Mouse (Mus musculus): Measurements from ENCODE around the gene Prok2. TPM values are rescaled to one million over a fixed set of nuclear protein-coding genes. Genes with fewer than 3 reads are reported as not detected.

Prok2 gene
- polyA plus RNA-seq, 1 experiment from 2014 or later, result not detected

- H3K9me3 ChIP-seq, result no peaks in the 10 kb centered on the region
- peak overlapping the region; percentile 78 for H3K4me3 ChIP-seq
- H3K36me3 ChIP-seq, result no peaks in the 10 kb centered on the region
- peaks cover 12% of the 10 kb centered on the region for H3K4me1 ChIP-seq
- WGBS, result 6% methylated on average over 25 of the region's 25 CpGs
- ATAC-seq (ENCODE audit: low FRiP score, low read depth), result peak; percentile 24; the same call in 1 of the 2 replicates
- H3K9ac ChIP-seq (replicated peaks), result peak overlapping the region; percentile 75
- peak overlapping the region; percentile 90 for H3K4me2 ChIP-seq (replicated peaks)
- H3K27me3 ChIP-seq, result peaks cover 79% of the 10 kb centered on the region
- H3K27ac ChIP-seq (replicated peaks), result peak overlapping the region; percentile 81
These were observed 34.5 kb downstream of the Prok2 start for GRCm38 (mm10) chr6:99691666-99692205.

DNA sequence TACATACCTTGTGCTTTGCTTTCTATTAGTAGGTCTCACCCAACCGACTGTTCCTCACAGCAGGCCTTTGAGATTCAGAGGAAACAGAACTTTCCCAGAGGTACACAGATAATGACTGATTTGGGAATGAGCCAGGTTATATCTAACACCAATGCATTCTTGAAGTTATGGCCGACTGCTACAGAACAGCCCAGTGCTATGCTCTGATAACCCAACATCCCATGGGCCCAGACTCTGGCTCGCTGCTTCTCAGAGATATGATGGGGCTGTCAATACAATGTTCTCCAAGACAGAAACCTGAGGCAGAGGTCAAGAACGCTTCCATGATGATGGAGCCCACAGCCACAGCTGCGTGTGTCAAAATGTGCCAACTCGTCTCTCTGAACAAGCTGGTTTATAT lies 37.7 kb downstream of the Prok2 start:
- Histone ChIP-seq H3K9ac (replicated peaks) (no peak overlapping the region), H3K4me1 (peaks cover 9% of the 10 kb centered on the region), H3K27ac (replicated peaks) (no peak overlapping the region), H3K4me2 (replicated peaks) (no peak overlapping the region), H3K27me3 (peaks cover 55% of the 10 kb centered on the region), H3K36me3 (no peaks in the 10 kb centered on the region), H3K9me3 (no peaks in the 10 kb centered on the region), H3K4me3 (no peak overlapping the region)
- 91% methylated on average over 6 of the region's 6 CpGs for WGBS
- ATAC-seq (ENCODE audit: low FRiP score, low read depth), result no peak

- H3K27me3 ChIP-seq, result peaks cover 19% of the 10 kb centered on the region
- H3K9ac ChIP-seq (replicated peaks), result no peak overlapping the region
- H3K27ac ChIP-seq (replicated peaks), result no peak overlapping the region
- no peaks in the 10 kb centered on the region for H3K4me1 ChIP-seq
- H3K4me3 ChIP-seq, result no peak overlapping the region
- H3K4me2 ChIP-seq (replicated peaks), result no peak overlapping the region
- no peaks in the 10 kb centered on the region for H3K9me3 ChIP-seq
- ATAC-seq (ENCODE audit: low FRiP score, low read depth), result no peak
- 52% methylated on average over 5 of the region's 5 CpGs for WGBS
- H3K36me3 ChIP-seq, result no peaks in the 10 kb centered on the region
These were observed 41.3 kb downstream of the Prok2 start for GRCm38 (mm10) chr6:99684899-99685298.

DNA sequence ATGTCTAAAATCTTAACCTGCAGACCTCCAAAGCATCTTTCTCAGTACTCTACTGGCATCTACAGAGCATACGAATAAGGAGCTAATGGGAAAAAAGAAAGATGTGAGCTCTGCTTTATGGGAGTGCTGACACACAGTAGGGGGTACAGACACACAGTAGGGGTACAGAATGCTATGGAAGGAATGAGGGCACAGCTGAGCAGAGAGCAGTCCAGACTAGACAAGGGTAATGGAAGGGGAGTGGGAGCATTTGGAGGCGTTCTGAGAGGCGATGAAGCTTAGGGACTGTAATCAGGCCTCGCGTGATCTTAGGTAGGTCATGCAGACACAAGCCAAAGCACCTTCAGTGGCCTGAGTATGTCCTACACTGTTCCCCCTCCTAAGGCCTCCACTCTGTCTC lies 42.2 kb downstream of the Prok2 start:
- H3K36me3 ChIP-seq, result no peaks in the 10 kb centered on the region
- no peak overlapping the region for H3K9ac ChIP-seq (replicated peaks)
- H3K27ac ChIP-seq (replicated peaks), result no peak overlapping the region
- H3K27me3 ChIP-seq, result 0 out of 2 replicates have a peak, but pooled peaks cover 14% of the 10 kb centered on the region
- no peaks in the 10 kb centered on the region for H3K4me1 ChIP-seq
- no peaks in the 10 kb centered on the region for H3K9me3 ChIP-seq
- no peak overlapping the region for H3K4me2 ChIP-seq (replicated peaks)
- no peak overlapping the region for H3K4me3 ChIP-seq
- ATAC-seq (ENCODE audit: low FRiP score, low read depth), result no peak
- WGBS, result 91% methylated on average over 5 of the region's 5 CpGs

- no peaks in the 10 kb centered on the region for H3K27me3 ChIP-seq
- no peak overlapping the region for H3K9ac ChIP-seq (replicated peaks)
- peaks cover 6% of the 10 kb centered on the region; the same call in 1 of the 2 replicates for H3K4me1 ChIP-seq
- H3K27ac ChIP-seq (replicated peaks), result 0 out of 2 replicates have a peak overlapping the region, but pooled peaks have one; percentile 7
- no peaks in the 10 kb centered on the region for H3K9me3 ChIP-seq
- 73% methylated on average over 11 of the region's 11 CpGs for WGBS
- no peaks in the 10 kb centered on the region for H3K36me3 ChIP-seq
- ATAC-seq (ENCODE audit: low FRiP score, low read depth), result no peak
- no peak overlapping the region for H3K4me2 ChIP-seq (replicated peaks)
- no peak overlapping the region for H3K4me3 ChIP-seq
These were observed 48.1 kb downstream of the Prok2 start for GRCm38 (mm10) chr6:99678108-99678507.

- Histone ChIP-seq H3K27ac (replicated peaks) (no peak overlapping the region), H3K9ac (replicated peaks) (no peak overlapping the region), H3K4me2 (replicated peaks) (no peak overlapping the region), H3K4me3 (no peak overlapping the region), H3K4me1 (peaks cover 6% of the 10 kb centered on the region; the same call in 1 of the 2 replicates), H3K9me3 (no peaks in the 10 kb centered on the region), H3K27me3 (no peaks in the 10 kb centered on the region), H3K36me3 (no peaks in the 10 kb centered on the region)
- no peak for ATAC-seq (ENCODE audit: low FRiP score, low read depth)
- 91% methylated on average over 8 of the region's 8 CpGs for WGBS
These were observed 48.9 kb downstream of the Prok2 start for GRCm38 (mm10) chr6:99677325-99677724.

DNA sequence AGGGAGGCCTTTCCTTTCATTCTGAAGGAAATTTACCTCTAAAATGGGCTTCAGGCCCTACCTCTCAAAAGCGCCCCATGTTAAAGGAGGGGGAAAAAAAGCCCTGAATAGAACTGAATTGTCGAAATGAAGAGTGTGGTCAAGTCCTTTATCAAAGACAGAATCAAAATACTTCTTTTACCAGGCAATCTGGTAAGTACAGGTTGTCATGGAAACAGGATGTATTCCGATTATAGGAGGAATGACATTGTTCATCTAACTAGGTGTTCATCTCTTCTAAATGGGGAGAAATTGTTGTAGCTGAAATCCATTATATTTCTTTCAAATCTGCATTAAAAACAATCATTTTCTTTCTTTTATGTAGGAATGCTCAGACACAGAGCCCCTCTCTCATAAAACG lies 51.7 kb downstream of the Prok2 start:
- Histone ChIP-seq H3K36me3 (no peaks in the 10 kb centered on the region), H3K4me2 (replicated peaks) (no peak overlapping the region), H3K27me3 (peaks cover 9% of the 10 kb centered on the region; the same call in 1 of the 2 replicates), H3K27ac (replicated peaks) (0 out of 2 replicates have a peak overlapping the region, but pooled peaks have one; percentile 25), H3K4me1 (peaks cover 24% of the 10 kb centered on the region), H3K9ac (replicated peaks) (no peak overlapping the region), H3K9me3 (no peaks in the 10 kb centered on the region), H3K4me3 (no peak overlapping the region)
- no peak for ATAC-seq (ENCODE audit: low FRiP score, low read depth)
- WGBS, result 67% methylated on average over 4 of the region's 4 CpGs

DNA sequence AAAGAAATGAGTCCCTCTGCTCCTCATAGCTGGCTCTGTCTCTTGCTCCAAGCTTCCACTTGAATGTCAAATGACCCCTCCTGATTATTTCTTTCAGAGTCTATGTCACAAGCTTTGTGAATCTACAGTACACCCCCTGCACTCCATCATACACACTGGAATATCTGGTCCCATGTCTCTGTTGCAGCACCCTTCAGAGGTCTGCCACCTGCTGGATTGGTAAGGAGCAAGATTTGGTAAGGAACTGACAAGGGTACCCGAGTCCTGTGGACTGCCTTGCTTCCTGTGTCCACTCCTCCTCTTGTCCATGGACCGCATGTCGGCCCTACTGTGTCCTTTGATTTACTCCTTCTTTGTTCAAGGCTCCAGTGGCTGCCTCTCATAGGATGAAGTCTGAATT lies 54.4 kb downstream of the Prok2 start:
- WGBS, result 69% methylated on average over 3 of the region's 3 CpGs

DNA sequence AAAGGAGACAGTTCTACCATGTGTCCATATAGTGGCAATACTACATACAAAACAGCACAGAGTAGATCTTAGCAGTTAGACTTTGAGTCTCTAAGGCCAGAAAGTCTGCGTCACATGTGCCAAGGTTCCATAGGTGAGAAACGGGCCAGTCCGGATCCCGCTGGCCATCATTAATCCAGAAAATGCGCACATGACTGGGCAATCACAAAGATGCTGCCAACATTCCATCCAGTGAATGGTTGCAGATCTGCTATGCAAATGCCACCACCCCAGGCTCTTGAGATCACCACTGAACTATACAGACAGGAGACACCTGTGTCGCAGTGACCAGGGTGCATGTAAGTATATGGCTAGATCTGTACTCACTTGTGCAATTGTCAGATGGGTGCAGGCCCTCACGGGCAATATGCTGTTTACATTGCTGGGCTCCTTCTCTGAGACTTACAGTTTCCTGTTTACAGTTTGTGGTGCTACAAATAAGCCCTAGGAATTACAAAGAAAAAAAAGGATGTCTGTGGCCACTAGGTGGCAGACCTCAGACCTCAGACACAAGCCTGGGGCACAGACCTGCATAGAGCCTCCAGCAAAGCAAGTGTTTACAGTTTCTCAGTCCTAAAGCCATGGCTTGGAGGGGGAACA lies 55.6 kb downstream of the Prok2 start:
- ATAC-seq (ENCODE audit: low FRiP score, low read depth), result no peak
- 68% methylated on average over 7 of the region's 7 CpGs for WGBS
- H3K4me1 ChIP-seq, result peaks cover 41% of the 10 kb centered on the region
- no peak overlapping the region for H3K4me2 ChIP-seq (replicated peaks)
- H3K27me3 ChIP-seq, result peaks cover 25% of the 10 kb centered on the region
- no peak overlapping the region for H3K9ac ChIP-seq (replicated peaks)
- no peaks in the 10 kb centered on the region for H3K36me3 ChIP-seq
- peak overlapping the region; percentile 73 for H3K27ac ChIP-seq (replicated peaks)
- H3K9me3 ChIP-seq, result no peaks in the 10 kb centered on the region
- no peak overlapping the region for H3K4me3 ChIP-seq

More for the DNA sequence above, 54.4 kb downstream of the Prok2 start:
- H3K27me3 ChIP-seq, result peaks cover 25% of the 10 kb centered on the region
- H3K4me3 ChIP-seq, result no peak overlapping the region
- H3K4me1 ChIP-seq, result peaks cover 36% of the 10 kb centered on the region
- H3K27ac ChIP-seq (replicated peaks), result no peak overlapping the region
- no peak overlapping the region for H3K9ac ChIP-seq (replicated peaks)
- no peak for ATAC-seq (ENCODE audit: low FRiP score, low read depth)
- no peaks in the 10 kb centered on the region for H3K36me3 ChIP-seq
- no peaks in the 10 kb centered on the region for H3K9me3 ChIP-seq
- H3K4me2 ChIP-seq (replicated peaks), result no peak overlapping the region

GRCm38 (mm10) chr6:99669481-99670325 lies 56.5 kb downstream of the Prok2 start:
- Histone ChIP-seq H3K27ac (replicated peaks) (peak overlapping the region; percentile 73), H3K9me3 (no peaks in the 10 kb centered on the region), H3K4me2 (replicated peaks) (peak overlapping the region; percentile 21; the same call in 1 of the 2 replicates), H3K4me3 (no peak overlapping the region), H3K27me3 (peaks cover 25% of the 10 kb centered on the region), H3K4me1 (peaks cover 49% of the 10 kb centered on the region), H3K36me3 (no peaks in the 10 kb centered on the region), H3K9ac (replicated peaks) (no peak overlapping the region)
- peak; percentile 72 for ATAC-seq (ENCODE audit: low FRiP score, low read depth)
- 22% methylated on average over 5 of the region's 5 CpGs for WGBS

DNA sequence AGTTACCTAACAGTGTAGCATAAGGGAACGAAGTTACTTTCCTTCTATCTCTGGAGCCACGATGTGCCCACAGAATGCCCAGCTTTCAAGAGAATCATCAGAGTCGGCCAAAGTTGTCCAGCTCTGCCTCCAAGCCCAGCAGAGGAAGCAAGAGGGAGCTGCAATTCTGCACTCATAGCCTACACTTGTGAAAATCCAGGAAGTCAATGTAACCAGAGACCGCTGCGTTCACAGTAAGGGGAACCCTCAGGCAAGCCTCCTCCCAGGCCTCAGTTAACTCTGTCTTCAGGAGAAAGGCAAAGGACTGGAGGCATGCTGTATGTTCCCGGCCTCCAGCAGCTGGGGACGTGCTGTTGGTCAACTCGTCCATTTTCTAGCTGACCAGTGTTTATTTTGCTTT lies 58.9 kb downstream of the Prok2 start:
- Histone ChIP-seq H3K9me3 (no peaks in the 10 kb centered on the region), H3K4me1 (peaks cover 58% of the 10 kb centered on the region), H3K4me2 (replicated peaks) (peak overlapping the region; percentile 91), H3K36me3 (no peaks in the 10 kb centered on the region), H3K9ac (replicated peaks) (no peak overlapping the region; the same call in 1 of the 2 replicates), H3K27ac (replicated peaks) (peak overlapping the region; percentile 79), H3K4me3 (peak overlapping the region; percentile 79), H3K27me3 (peaks cover 29% of the 10 kb centered on the region)
- WGBS, result 40% methylated on average over 8 of the region's 8 CpGs
- ATAC-seq (ENCODE audit: low FRiP score, low read depth), result no peak

Data from midbrain, embryonic 12.5 days (tissue).